Mouse (Mus musculus): Measurements from ENCODE around the gene Rhox2a. TPM values are rescaled to one million over a fixed set of nuclear protein-coding genes. Genes with fewer than 3 reads are reported as not detected.
"Not testable (repeated sequence)": the region's sequence is repeated elsewhere in the genome, so short reads cannot be mapped to it uniquely, and the experiment has no call there.

The Rhox2a gene
- 0.34 and 0.80 TPM in 2 replicates for polyA plus RNA-seq (2012; rRNA removed)

DNA sequence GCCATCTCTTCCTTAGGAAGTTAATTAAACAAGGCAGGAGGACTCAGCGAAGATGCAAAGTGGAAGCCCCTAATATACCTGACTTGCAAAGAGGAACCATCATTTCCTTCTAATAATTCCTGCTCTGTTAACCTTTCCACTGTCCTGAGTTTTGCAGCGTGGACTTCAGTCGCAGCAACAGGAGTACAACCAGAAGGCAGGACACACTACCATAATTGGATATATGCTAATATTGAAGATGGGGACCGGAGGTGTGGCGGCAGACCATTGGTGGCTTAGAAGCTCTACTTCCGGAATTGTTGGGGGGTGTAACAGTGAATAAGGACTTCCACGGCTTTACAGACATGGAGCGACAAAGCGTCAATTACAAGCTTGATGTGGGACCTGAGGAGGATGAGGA, at the start of gene Rhox2a:
Gene Rhox2a (plus strand): TSS at position 301 of the 400 bp plus-strand sequence.
- H3K4me1 ChIP-seq (ENCODE audit: control insufficient read depth, insufficient read depth, low read length); H3K36me3 ChIP-seq (ENCODE audit: control insufficient read depth, insufficient read depth, low read length); H3K27me3 ChIP-seq (ENCODE audit: control insufficient read depth, insufficient read depth, low read length); H3K27ac ChIP-seq (ENCODE audit: control insufficient read depth, insufficient read depth, low read depth, low read length): not testable (repeated sequence)
- peak within 1 kb of the TSS; percentile 44 for H3K4me3 ChIP-seq (ENCODE audit: control insufficient read depth, low read depth, low read length)

DNA sequence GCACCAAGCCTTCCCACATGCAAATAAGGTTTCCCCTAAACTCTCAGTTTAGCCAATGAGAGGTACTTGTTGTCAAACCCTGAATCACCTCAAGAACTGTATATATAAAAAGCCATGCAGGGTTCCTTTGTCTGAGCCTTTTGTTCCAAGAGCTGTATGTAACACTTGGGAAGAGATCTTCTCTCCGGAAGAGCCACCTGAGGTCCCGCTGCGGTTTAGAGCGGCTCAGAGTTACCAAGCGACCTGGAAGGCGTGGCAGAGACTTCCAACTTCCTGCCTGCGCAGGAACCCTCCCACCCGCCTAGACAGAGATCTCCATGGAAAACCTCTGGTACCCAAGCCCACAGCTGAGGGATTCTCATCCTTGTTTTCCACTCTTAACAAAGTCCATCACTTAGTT, 46.1 kb upstream of the Rhox2a start:
- no peak for TF ChIP-seq POLR2A (IDR thresholded peaks at IDR 0.05; ENCODE audit: control insufficient read depth, low read depth, low read length)
- no peak for TF ChIP-seq CTCF (IDR thresholded peaks at IDR 0.05; ENCODE audit: control insufficient read depth, insufficient read depth, insufficient replicate concordance, low read depth, low read length)
- no peak overlapping the region for H3K27ac ChIP-seq (ENCODE audit: control insufficient read depth, insufficient read depth, low read depth, low read length)
- no peaks in the 10 kb centered on the region for H3K27me3 ChIP-seq (ENCODE audit: control insufficient read depth, insufficient read depth, low read length)
- no peaks in the 10 kb centered on the region for H3K4me1 ChIP-seq (ENCODE audit: control insufficient read depth, insufficient read depth, low read length)
- no peaks in the 10 kb centered on the region for H3K36me3 ChIP-seq (ENCODE audit: control insufficient read depth, insufficient read depth, low read length)
- no peak overlapping the region for H3K4me3 ChIP-seq (ENCODE audit: control insufficient read depth, low read depth, low read length)

DNA sequence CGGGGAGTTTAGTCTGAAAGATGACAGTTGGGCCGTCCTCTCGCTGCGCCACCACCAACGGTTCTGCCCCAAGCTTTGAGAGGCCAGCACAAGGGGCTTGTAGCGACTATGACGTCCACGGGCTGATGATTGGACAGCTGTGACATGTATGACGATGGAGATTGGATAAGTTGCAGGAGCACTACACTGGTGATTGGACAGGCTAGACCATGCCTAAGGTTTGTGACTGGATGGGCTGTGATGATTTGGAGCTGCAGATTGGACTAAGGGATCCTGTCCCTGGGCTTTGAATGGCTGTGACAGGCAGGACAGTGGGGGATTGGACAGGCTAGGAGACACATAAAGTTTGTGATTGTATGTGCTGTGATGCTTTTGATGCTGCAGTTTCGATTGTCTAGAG, 33.8 kb upstream of the Rhox2a start, which contains the start of gene Gm9:
Gene Gm9 (minus strand): TSS at position 101 of the 400 bp plus-strand sequence.
- no peaks in the 10 kb centered on the region for H3K36me3 ChIP-seq (ENCODE audit: control insufficient read depth, insufficient read depth, low read length)
- peaks cover 2% of the 10 kb centered on the region for H3K4me1 ChIP-seq (ENCODE audit: control insufficient read depth, insufficient read depth, low read length)
- peak within 1 kb of the TSS; percentile 94 for H3K27ac ChIP-seq (ENCODE audit: control insufficient read depth, insufficient read depth, low read depth, low read length)
- TF ChIP-seq POLR2A (IDR thresholded peaks at IDR 0.05; ENCODE audit: control insufficient read depth, low read depth, low read length), result peak; percentile 31; the same call in 1 of the 2 replicates
- no peak for TF ChIP-seq CTCF (IDR thresholded peaks at IDR 0.05; ENCODE audit: control insufficient read depth, insufficient read depth, insufficient replicate concordance, low read depth, low read length)
- H3K27me3 ChIP-seq (ENCODE audit: control insufficient read depth, insufficient read depth, low read length), result no peaks in the 10 kb centered on the region
- H3K4me3 ChIP-seq (ENCODE audit: control insufficient read depth, low read depth, low read length), result peak within 1 kb of the TSS; percentile 81

DNA sequence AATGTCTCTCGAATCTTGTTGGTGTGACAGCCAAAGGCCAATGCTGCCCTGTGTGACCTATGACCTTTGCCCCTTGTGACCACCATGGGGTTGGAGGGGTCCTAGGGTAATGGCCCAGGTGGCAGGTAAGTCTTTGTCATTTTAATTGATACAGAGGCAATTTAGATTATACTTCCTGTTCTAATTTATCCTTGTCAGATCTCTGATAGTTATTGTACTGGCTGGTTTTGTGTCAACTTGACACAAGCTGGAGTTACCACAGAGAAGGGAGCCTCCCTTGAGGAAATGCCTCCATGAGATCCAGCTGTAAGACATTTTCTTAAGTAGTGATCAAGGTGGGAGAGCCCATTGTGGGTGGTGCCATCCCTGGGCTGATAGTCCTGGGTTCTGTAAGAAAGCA, 22.6 kb upstream of the Rhox2a start, which contains the start of gene Rhox1:
Gene Rhox1 (minus strand): TSS at position 101 of the 400 bp plus-strand sequence.
- not testable (repeated sequence) for H3K36me3 ChIP-seq (ENCODE audit: control insufficient read depth, insufficient read depth, low read length); H3K4me1 ChIP-seq (ENCODE audit: control insufficient read depth, insufficient read depth, low read length); H3K27me3 ChIP-seq (ENCODE audit: control insufficient read depth, insufficient read depth, low read length); H3K4me3 ChIP-seq (ENCODE audit: control insufficient read depth, low read depth, low read length)
- H3K27ac ChIP-seq (ENCODE audit: control insufficient read depth, insufficient read depth, low read depth, low read length), result 0 out of 2 replicates have a peak within 1 kb of the TSS, but pooled peaks have one; percentile 8

- H3K27ac ChIP-seq (ENCODE audit: control insufficient read depth, insufficient read depth, low read depth, low read length); H3K27me3 ChIP-seq (ENCODE audit: control insufficient read depth, insufficient read depth, low read length); H3K4me3 ChIP-seq (ENCODE audit: control insufficient read depth, low read depth, low read length); H3K36me3 ChIP-seq (ENCODE audit: control insufficient read depth, insufficient read depth, low read length); H3K4me1 ChIP-seq (ENCODE audit: control insufficient read depth, insufficient read depth, low read length): not testable (repeated sequence)
These were observed 4.8 kb downstream of the Rhox2a start, which contains the start of gene Rhox3a for GRCm38 (mm10) chrX:37249619-37250018. TSS of gene Rhox3a (plus strand) at chrX:37249919.

GRCm38 (mm10) chrX:37265038-37265437, 20.3 kb downstream of the Rhox2a start, which contains the start of gene Rhox4a:
TSS of gene Rhox4a (plus strand) at chrX:37265338.
- not testable (repeated sequence) for H3K27me3 ChIP-seq (ENCODE audit: control insufficient read depth, insufficient read depth, low read length); H3K27ac ChIP-seq (ENCODE audit: control insufficient read depth, insufficient read depth, low read depth, low read length); H3K36me3 ChIP-seq (ENCODE audit: control insufficient read depth, insufficient read depth, low read length); H3K4me3 ChIP-seq (ENCODE audit: control insufficient read depth, low read depth, low read length); H3K4me1 ChIP-seq (ENCODE audit: control insufficient read depth, insufficient read depth, low read length)

Other genes with a start within 250 kb of the Rhox2a start
- 2.3 and 2.9 TPM in 2 replicates for gene Sowahd, start 196.1 kb upstream of the Rhox2a start, polyA plus RNA-seq (2012; rRNA removed)
- gene Rpl39, start 159.6 kb upstream of the Rhox2a start, polyA plus RNA-seq (2012; rRNA removed), result 15.2 and 19.2 TPM in 2 replicates
- gene Upf3b, start 134.7 kb upstream of the Rhox2a start, polyA plus RNA-seq (2012; rRNA removed), result 5.1 and 5.2 TPM in 2 replicates
- gene Nkap, start 118.2 kb upstream of the Rhox2a start, polyA plus RNA-seq (2012; rRNA removed), result 0.22 and 0.41 TPM in 2 replicates
- gene Akap14, start 76.1 kb upstream of the Rhox2a start, polyA plus RNA-seq (2012; rRNA removed), result 6.2 and 8.0 TPM in 2 replicates
- 154 and 156 TPM in 2 replicates for gene Ndufa1, start 53.8 kb upstream of the Rhox2a start, polyA plus RNA-seq (2012; rRNA removed)
- 0.13 and 0.32 TPM in 2 replicates for gene Rnf113a1, start 53.7 kb upstream of the Rhox2a start, polyA plus RNA-seq (2012; rRNA removed)
- 9.4 and 11.8 TPM in 2 replicates for gene Gm9, start 33.9 kb upstream of the Rhox2a start, polyA plus RNA-seq (2012; rRNA removed)
- 0.73 and 0.77 TPM in 2 replicates for gene Rhox1, start 22.7 kb upstream of the Rhox2a start, polyA plus RNA-seq (2012; rRNA removed)
- gene Rhox3a, start 4.9 kb downstream of the Rhox2a start, polyA plus RNA-seq (2012; rRNA removed), result 1.4 TPM in 1 of 2 replicates, not detected in the other
- gene Rhox4a, start 20.4 kb downstream of the Rhox2a start, polyA plus RNA-seq (2012; rRNA removed), result not detected in 2 replicates
- gene Rhox3a2, start 135.1 kb downstream of the Rhox2a start, polyA plus RNA-seq (2012; rRNA removed), result 0.51 and 1.6 TPM in 2 replicates
- not detected in 2 replicates for gene Rhox4a2, start 145.9 kb downstream of the Rhox2a start, polyA plus RNA-seq (2012; rRNA removed)
- gene Rhox2b, start 167.1 kb downstream of the Rhox2a start, polyA plus RNA-seq (2012; rRNA removed), result 0.32 and 0.43 TPM in 2 replicates
- not detected in 2 replicates for gene Rhox4b, start 187.5 kb downstream of the Rhox2a start, polyA plus RNA-seq (2012; rRNA removed)
- 0.21 TPM in 1 of 2 replicates, not detected in the other for gene Rhox2c, start 208.7 kb downstream of the Rhox2a start, polyA plus RNA-seq (2012; rRNA removed)
- gene Rhox3c, start 213.6 kb downstream of the Rhox2a start, polyA plus RNA-seq (2012; rRNA removed), result 0.21 and 0.25 TPM in 2 replicates
- not detected in 2 replicates for gene Rhox4c, start 235.4 kb downstream of the Rhox2a start, polyA plus RNA-seq (2012; rRNA removed)
- 0.17 TPM in 1 of 2 replicates, not detected in the other for gene Rhox2d, start 248.5 kb downstream of the Rhox2a start, polyA plus RNA-seq (2012; rRNA removed)

Measured in testis, adult 2 months (tissue).